In genomic region chr6:116987243-116987642, GRCm38 (mm10) we compare ENCODE assay signal across 24 mouse cellular contexts.
DNase-seq lines count a peak whose midpoint lies in the region; ATAC-seq and TF ChIP-seq lines count a peak whose summit lies in the region.
"Had no signal": no experiment of that assay in that cellular context is flagged by ENCODE, and none has a peak within 500 bp of the region (broad histone marks: within the 10 kb centered on the region; RNA-seq: fewer than 3 reads in every experiment).

No protein-coding gene starts in this region.

- H3K36me3 ChIP-seq in kidney, postnatal 0 days (ENCODE audit: insufficient read depth, low read length): no peaks in the 10 kb centered on the region
- no peaks in the 10 kb centered on the region for H3K36me3 ChIP-seq in midbrain, embryonic 14.5 days (ENCODE audit: control insufficient read depth, insufficient read depth, low read length)
- no peaks in the 10 kb centered on the region for H3K36me3 ChIP-seq in midbrain, embryonic 15.5 days (replicated peaks)
- H3K36me3 ChIP-seq in stomach, postnatal 0 days (ENCODE audit: control insufficient read depth, insufficient read depth, low read length): no peaks in the 10 kb centered on the region
- H3K36me3 ChIP-seq: embryonic facial prominence, embryonic 12.5 days; forebrain, embryonic 12.5 days; heart, embryonic 13.5 days; limb, embryonic 12.5 days; liver, embryonic 12.5 days; lung, embryonic 15.5 days; stomach, embryonic 15.5 days had no signal

- no peak overlapping the region for H3K4me3 ChIP-seq in gastrocnemius, adult 2 months
- H3K4me3 ChIP-seq in kidney, postnatal 0 days (replicated peaks; ENCODE audit: low read depth, low read length): no peak overlapping the region
- H3K4me3 ChIP-seq in midbrain, embryonic 14.5 days (replicated peaks; ENCODE audit: low read depth, low read length): no peak overlapping the region
- H3K4me3 ChIP-seq in midbrain, embryonic 15.5 days: no peak overlapping the region
- H3K4me3 ChIP-seq in stomach, postnatal 0 days (ENCODE audit: low read depth, low read length): no peak overlapping the region
- H3K4me3 ChIP-seq: embryonic facial prominence, embryonic 12.5 days; forebrain, embryonic 12.5 days; heart, embryonic 13.5 days; limb, embryonic 12.5 days; liver, embryonic 12.5 days; lung, embryonic 15.5 days; megakaryocyte, embryonic 14.5 days; stomach, embryonic 15.5 days had no signal

- H3K4me2 ChIP-seq in kidney, postnatal 0 days (ENCODE audit: low read length): no peak overlapping the region
- no peak overlapping the region for H3K4me2 ChIP-seq in midbrain, embryonic 14.5 days (ENCODE audit: low read length)
- H3K4me2 ChIP-seq in midbrain, embryonic 15.5 days: no peak overlapping the region
- H3K4me2 ChIP-seq in stomach, postnatal 0 days (replicated peaks; ENCODE audit: low read depth): no peak overlapping the region
- H3K4me2 ChIP-seq: embryonic facial prominence, embryonic 12.5 days; forebrain, embryonic 12.5 days; heart, embryonic 13.5 days; hindbrain, embryonic 14.5 days; limb, embryonic 12.5 days; liver, embryonic 12.5 days; lung, embryonic 15.5 days; stomach, embryonic 15.5 days had no signal

- 82% methylated on average over 5 of the region's 5 CpGs for WGBS in kidney, postnatal 0 days
- WGBS in midbrain, embryonic 14.5 days: 75% methylated on average over 5 of the region's 5 CpGs
- WGBS in midbrain, embryonic 15.5 days: 75% methylated on average over 5 of the region's 5 CpGs
- WGBS in stomach, postnatal 0 days: 83% methylated on average over 5 of the region's 5 CpGs

- no peaks in the 10 kb centered on the region for H3K9me3 ChIP-seq in kidney, postnatal 0 days (replicated peaks; ENCODE audit: low read length)
- no peaks in the 10 kb centered on the region for H3K9me3 ChIP-seq in midbrain, embryonic 14.5 days (ENCODE audit: control insufficient read depth, low read length)
- no peaks in the 10 kb centered on the region for H3K9me3 ChIP-seq in midbrain, embryonic 15.5 days
- H3K9me3 ChIP-seq in stomach, postnatal 0 days (ENCODE audit: control insufficient read depth, low read length): no peaks in the 10 kb centered on the region
- H3K9me3 ChIP-seq: embryonic facial prominence, embryonic 12.5 days; forebrain, embryonic 12.5 days; heart, embryonic 13.5 days; limb, embryonic 12.5 days; liver, embryonic 12.5 days; lung, embryonic 15.5 days; stomach, embryonic 15.5 days had no signal

- intact Hi-C loops in gastrocnemius, adult 2 months (cut with DNase I): loop anchor here (10.0 kb wide), 1 partner anchor 148 kb away; no protein-coding TSS in a partner anchor

- TF ChIP-seq CTCF in gastrocnemius, adult 2 months (IDR thresholded peaks at IDR 0.05): peak; percentile 22; the same call in 1 of the 2 replicates
- TF ChIP-seq CTCF in kidney, postnatal 0 days (IDR thresholded peaks at IDR 0.05; ENCODE audit: low read depth): peak; percentile 36; the same call in 1 of the 2 replicates
- peak; percentile 41 for TF ChIP-seq CTCF in stomach, postnatal 0 days (IDR thresholded peaks at IDR 0.05; ENCODE audit: low read depth)

- no peak for DNase-seq in gastrocnemius, adult 2 months
- no peak for DNase-seq in gastrocnemius, postnatal 10 days
- DNase-seq in kidney, postnatal 0 days (ENCODE audit: low spot score): no peak
- no peak for DNase-seq in kidney, postnatal 10 days
- peak; percentile 25 for DNase-seq in midbrain, embryonic 14.5 days
- DNase-seq in stomach, postnatal 0 days (ENCODE audit: low spot score): no peak
- DNase-seq: adrenal gland, postnatal 10 days; heart, postnatal 14 days; kidney, postnatal 4 days; lung, postnatal 36 days; thymus, adult 18-20 months; thymus, postnatal 36 days had no signal

- no peak for ATAC-seq in kidney, postnatal 0 days (replicated peaks; ENCODE audit: low FRiP score, low read depth)
- ATAC-seq in midbrain, embryonic 14.5 days (ENCODE audit: low FRiP score, low TSS enrichment): no peak
- ATAC-seq in midbrain, embryonic 15.5 days (replicated peaks): no peak
- ATAC-seq in stomach, postnatal 0 days (ENCODE audit: low FRiP score, low TSS enrichment): no peak
- ATAC-seq: intestine, embryonic 16.5 days; liver, embryonic 12.5 days; midbrain, embryonic 16.5 days had no signal

- TF ChIP-seq EP300 in stomach, postnatal 0 days (optimal IDR thresholded peaks at IDR 0.05): no peak

- no peak overlapping the region for H3K9ac ChIP-seq in kidney, postnatal 0 days (ENCODE audit: low read depth, low read length)
- no peak overlapping the region for H3K9ac ChIP-seq in midbrain, embryonic 14.5 days (replicated peaks; ENCODE audit: low read length)
- no peak overlapping the region for H3K9ac ChIP-seq in midbrain, embryonic 15.5 days
- no peak overlapping the region for H3K9ac ChIP-seq in stomach, postnatal 0 days (ENCODE audit: low read length)
- H3K9ac ChIP-seq: embryonic facial prominence, embryonic 12.5 days; forebrain, embryonic 12.5 days; heart, embryonic 13.5 days; hindbrain, embryonic 14.5 days; limb, embryonic 12.5 days; liver, embryonic 12.5 days; lung, embryonic 15.5 days; stomach, embryonic 15.5 days had no signal

- no peaks in the 10 kb centered on the region for H3K27me3 ChIP-seq in kidney, postnatal 0 days (ENCODE audit: insufficient read depth, low read length)
- H3K27me3 ChIP-seq in midbrain, embryonic 14.5 days (ENCODE audit: control insufficient read depth, insufficient read depth, low read length): no peaks in the 10 kb centered on the region
- H3K27me3 ChIP-seq in midbrain, embryonic 15.5 days (replicated peaks): no peaks in the 10 kb centered on the region
- no peaks in the 10 kb centered on the region for H3K27me3 ChIP-seq in stomach, postnatal 0 days (ENCODE audit: control insufficient read depth, insufficient read depth, low read length)
- H3K27me3 ChIP-seq: embryonic facial prominence, embryonic 12.5 days; forebrain, embryonic 12.5 days; limb, embryonic 12.5 days; liver, embryonic 12.5 days; lung, embryonic 15.5 days; megakaryocyte, embryonic 14.5 days; stomach, embryonic 15.5 days had no signal

- no peaks in the 10 kb centered on the region for H3K4me1 ChIP-seq in kidney, postnatal 0 days (replicated peaks; ENCODE audit: insufficient read depth, low read length)
- no peaks in the 10 kb centered on the region for H3K4me1 ChIP-seq in midbrain, embryonic 14.5 days (ENCODE audit: control insufficient read depth, insufficient read depth, low read length)
- H3K4me1 ChIP-seq in midbrain, embryonic 15.5 days: no peaks in the 10 kb centered on the region
- no peaks in the 10 kb centered on the region for H3K4me1 ChIP-seq in stomach, postnatal 0 days (replicated peaks; ENCODE audit: control insufficient read depth, insufficient read depth)
- H3K4me1 ChIP-seq: heart, embryonic 13.5 days; liver, embryonic 12.5 days; lung, embryonic 15.5 days; megakaryocyte, embryonic 14.5 days; stomach, embryonic 15.5 days had no signal

- H3K27ac ChIP-seq in gastrocnemius, adult 2 months: no peak overlapping the region
- no peak overlapping the region for H3K27ac ChIP-seq in kidney, postnatal 0 days
- H3K27ac ChIP-seq in midbrain, embryonic 14.5 days (replicated peaks; ENCODE audit: low read depth, low read length): no peak overlapping the region
- H3K27ac ChIP-seq in midbrain, embryonic 15.5 days: no peak overlapping the region
- H3K27ac ChIP-seq in stomach, postnatal 0 days (replicated peaks): no peak overlapping the region
- H3K27ac ChIP-seq: embryonic facial prominence, embryonic 12.5 days; forebrain, embryonic 12.5 days; heart, embryonic 13.5 days; hindbrain, embryonic 14.5 days; limb, embryonic 12.5 days; liver, embryonic 12.5 days; lung, embryonic 15.5 days; stomach, embryonic 15.5 days had no signal
